Mouse (Mus musculus) spleen, adult 2 months (tissue): ENCODE measurements around the gene Ehbp1.

ENCODE experiments used
- CTCF ChIP-seq: fragments of 200-500 bp; IDR thresholded peaks from 2 replicates; pipeline ENCODE4 v1.5.1; 2011; ENCODE audit warnings: mild to moderate bottlenecking, inconsistent platforms; ENCODE audit not compliant: insufficient read depth, insufficient read length, insufficient replicate concordance; ENCODE audit errors: extremely low read depth
- POLR2A ChIP-seq: fragments of 200-500 bp; IDR thresholded peaks from 2 replicates; pipeline ENCODE4 v1.6.1; 2011; ENCODE audit warnings: low read depth, low read length, inconsistent platforms

DNA sequence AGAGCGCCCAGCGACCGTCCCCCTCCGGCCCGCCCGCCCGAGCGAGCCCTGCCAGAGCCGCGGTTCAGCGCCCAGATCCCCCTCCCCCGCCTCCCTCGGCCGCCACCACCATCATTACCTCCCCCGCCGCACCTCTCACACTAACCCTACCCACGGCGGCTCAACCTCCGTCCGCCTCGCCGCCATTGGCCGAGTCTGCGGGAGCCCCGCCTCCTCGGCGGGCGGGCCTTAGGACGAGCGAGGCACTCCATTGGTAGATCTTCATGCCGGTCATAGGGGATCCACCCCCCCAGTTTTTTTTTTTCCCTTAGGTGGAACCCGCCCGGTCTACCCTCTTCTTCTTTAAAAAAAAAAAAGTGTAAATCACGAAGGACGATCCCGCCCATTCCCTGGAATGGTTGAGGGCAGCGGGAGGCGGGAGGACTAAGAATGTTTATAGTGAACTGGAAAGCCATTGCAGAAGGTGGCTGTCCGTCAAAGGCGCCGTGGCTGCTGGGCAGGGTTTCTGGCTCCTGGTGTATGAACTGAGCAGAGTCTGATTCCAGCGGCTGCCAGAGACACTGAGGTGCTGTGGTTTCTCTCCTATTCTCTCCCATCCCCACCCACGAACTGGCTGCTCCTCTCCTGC, 55.1 kb downstream of the Ehbp1 start:
- TF ChIP-seq CTCF: no peak
- TF ChIP-seq POLR2A: no peak
